Mouse (Mus musculus) frontal cortex, postnatal 36 days (tissue): ENCODE measurements around the gene Akap2.

Experiments used
- DNase-seq, 2 experiments: peaks; one replicate each; pipeline ENCODE4 v3.0.0; 2022; ENCODE audit warnings: low spot score in 2 of 2

Gene Akap2

DNA sequence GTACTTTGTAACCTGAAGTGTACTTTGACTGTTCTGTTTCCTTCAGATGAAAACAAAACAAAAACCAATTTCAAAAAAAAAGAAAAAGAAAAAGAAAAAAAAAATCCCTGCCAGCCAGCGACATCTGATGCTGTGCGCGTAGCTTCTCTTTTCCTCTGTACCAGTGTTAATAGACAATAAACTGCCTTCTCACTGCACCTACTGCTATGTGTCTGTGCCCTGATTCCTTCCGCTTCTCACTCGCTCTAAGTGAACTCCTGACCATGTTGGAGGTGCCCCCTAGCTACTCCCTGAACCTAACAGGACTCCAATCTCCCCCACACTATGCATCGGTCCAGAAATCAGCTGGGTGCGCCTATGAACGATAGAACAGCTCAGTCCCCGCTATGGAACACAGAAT, at the start of gene Akap2:
TSS of gene Akap2 (plus strand) at position 304 of the 400 bp plus-strand sequence.
- no peak for DNase-seq

DNA sequence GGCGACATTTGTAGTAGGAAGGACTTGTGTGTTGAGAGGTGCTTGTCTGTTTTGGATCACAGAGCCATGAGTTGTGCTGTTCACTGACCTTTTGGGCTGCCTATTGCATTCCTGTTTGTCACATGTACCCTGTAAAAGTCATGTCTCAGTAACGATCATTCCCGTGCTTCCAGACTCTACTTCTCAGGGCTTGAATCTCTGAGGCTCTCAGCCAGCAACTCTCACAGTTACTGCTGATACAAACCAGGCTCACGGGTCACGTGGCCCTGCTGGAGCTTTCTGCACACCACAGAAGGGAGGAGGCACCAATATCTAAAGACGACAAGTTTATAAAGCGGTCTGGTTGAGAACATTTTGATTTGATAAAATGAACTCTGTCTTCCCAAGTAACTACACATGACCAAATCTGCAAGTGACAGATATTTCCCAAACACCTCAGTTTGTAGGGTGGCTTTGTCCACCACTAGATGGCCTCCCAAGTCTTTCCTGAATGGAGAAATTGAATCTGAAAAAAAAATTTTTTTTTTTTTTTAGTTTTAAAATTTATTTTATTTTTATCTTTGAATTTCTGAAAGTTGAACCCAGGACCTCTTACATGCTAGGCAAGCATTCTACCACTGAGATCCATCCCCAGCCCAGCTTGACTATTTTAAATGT, 46.5 kb upstream of the Akap2 start:
- peak in 1 of 2 experiments; percentile 32 for DNase-seq

DNA sequence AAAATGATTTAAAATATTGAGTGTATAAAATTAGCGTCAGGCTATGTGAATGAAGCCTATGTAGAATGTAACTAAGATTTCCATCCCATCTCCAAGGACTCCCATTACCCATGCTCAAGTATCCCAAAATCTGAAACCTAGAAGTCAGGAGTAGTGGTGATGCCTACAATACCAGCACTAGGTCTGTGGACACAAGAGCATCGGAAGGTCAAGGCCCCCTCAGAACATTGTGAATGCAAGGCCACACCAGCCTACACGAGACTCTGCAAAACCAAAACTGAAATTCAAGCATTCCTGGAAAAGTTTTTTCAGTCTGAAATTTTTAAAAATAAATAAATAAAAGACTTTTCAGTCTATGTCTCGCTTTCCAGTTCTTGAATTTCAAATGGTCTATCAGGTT, 44.9 kb upstream of the Akap2 start:
- DNase-seq: no peak

DNA sequence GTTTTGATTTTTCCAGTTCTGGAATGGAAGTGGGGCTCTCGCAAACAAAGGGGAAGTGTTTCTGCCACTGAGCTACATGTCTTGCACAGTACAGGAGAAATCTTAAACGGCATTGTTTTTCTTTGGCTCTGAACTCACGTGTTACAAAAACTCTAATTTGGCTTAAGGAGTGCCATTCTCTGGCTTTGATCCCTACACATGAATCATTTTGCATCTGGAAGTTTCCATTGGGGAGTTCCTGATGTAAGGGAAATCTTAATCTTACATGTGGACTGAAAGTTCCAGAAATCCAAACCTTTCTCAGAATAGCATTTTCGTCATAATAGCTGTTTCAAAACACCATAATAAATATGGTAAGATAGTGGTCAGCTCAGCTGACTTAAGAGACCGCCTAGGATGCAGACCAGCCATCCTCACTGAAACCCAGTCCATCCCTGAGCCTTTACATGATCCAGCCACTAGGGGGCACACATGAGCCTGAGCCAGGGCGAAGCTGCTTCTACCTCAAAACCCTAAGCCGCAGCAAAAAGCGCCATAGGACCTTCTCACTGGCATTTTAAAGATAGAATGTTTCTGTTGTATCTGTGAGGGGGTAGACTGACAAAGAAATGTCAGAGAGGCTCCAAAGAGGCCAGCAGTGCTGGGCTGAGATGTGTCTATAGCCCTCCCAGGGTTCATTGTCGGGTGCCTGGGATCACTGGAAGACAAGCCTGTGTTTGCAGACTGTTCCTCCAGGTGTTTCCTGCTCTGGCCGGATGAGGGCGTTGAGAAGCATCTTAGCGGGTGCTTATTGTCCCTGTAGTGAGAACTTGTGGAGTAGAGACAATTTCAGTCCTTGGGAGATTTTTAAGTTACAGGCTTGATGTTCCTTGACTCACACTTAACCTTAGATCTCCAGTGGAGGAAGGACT, 44.2 kb upstream of the Akap2 start:
- DNase-seq: peak; percentile 89 to 90

DNA sequence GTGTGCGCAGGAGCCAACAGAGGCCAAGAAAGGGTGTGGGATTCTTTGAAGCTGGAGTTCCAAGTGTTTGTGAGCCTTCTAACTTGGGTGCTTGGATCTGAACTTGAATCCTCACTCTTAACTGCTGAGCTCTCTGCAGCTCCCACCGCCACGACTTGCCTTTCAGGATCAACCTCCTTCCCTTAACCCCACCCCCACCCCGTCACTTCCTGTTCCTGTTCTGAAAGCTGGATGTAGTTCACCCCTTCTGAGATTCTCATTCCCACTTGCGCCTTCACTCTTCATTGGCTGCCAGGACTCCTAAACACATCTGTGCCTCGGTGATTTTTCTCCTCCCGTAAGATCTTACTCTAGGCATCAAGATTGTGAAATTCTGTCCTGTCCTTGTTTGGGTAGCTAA, 43.1 kb upstream of the Akap2 start:
- no peak for DNase-seq

DNA sequence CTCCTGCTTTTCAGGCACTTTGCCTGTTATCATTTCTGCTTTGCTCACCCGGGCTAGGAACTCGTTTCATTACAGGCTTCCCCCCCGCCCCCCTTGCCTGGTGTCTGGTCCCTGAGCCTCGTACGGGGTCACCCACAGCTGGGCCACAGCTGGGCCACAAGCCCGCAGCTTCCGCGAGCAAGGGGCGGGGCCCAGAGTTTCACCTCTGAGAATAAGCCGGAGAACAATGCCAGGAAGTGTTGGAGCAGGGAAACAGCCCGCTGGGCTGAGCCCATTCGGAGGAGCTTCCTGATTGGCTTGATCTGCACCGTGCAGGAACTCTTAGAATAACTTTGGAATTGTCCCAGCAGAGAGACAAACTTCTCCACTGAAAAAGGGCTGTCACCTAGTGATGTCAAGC, 42.1 kb upstream of the Akap2 start:
- DNase-seq: no peak

DNA sequence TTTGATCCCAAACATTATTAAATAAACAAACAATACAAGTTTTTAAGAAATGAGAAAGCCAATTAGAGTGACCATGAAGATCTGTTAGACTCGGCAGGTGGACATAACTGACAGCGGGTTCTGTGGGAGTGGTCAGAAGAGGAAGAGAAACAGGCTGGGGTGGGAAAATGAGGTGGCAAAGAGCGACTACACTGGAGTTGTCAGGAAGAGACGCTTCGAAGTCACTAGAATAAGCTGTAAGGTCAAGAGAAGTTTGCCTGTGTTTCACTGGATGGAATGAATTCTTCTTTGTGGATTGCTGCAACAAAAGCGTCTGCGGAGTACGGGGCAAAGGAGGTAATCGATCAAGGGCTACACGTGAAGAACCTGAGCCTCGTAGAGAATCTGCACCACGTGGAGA, 39.5 kb upstream of the Akap2 start:
- no peak for DNase-seq

DNA sequence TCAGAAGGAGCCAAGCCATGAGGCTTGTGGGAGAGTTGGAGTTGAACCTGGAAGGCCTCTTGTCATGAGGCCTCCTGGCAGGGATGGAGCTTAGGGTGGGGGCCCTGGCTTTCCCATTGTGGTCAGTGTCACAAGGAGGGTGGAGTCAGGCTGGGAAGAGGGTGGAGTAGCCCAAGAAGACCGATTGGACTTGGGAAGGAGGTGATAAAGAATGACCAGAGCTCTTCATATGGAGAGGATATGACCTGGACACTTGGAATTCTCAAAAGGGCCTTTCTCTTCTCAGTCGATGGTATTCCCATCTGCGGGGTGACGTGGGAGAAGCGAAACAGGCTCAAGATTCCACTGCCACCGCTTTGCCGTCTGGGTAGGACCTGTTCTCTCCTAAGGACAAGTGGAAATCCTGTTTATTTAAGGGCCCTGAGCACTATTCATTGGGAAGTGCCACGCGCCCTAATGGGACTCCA, 38.4 kb upstream of the Akap2 start:
- DNase-seq: no peak

DNA sequence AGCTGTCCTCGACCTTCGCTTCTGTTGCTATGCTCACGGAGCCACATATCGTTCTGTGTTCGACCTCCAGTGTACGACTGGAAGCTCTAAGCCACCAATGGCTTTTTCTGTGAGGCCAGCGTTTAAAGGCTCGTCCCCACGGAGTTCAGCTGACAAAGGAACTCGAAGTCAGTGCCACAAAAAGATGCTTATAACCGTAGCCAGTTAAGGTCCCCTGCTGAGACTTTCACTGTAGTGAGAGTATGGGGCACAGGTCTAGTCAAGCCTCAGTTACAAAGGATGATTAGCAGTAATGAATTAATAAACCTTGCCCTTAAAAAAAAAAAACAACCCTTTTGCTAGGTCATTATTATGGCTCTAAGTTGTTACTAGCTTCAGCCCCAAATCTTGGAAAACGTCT, 37.3 kb upstream of the Akap2 start:
- DNase-seq: no peak

DNA sequence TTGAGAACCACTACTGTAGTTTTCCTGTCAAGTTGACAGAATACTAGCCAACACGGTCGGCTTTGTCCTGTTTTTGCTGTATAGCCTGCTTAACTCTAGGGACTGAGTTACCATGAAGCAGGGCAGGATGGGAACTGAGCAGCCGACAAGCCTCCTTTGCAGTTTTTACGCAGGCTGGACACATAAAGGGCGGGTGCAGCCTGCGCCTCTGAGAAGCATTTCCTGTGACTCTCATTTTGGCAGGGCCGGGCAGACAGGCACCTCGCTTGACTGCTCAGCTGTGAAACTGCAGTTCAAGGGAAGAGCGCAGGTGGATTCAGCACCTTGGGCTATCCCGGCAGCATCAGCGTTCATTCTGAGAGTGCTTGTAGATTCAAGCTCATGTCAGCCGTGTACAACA, 35.9 kb upstream of the Akap2 start:
- no peak for DNase-seq

DNA sequence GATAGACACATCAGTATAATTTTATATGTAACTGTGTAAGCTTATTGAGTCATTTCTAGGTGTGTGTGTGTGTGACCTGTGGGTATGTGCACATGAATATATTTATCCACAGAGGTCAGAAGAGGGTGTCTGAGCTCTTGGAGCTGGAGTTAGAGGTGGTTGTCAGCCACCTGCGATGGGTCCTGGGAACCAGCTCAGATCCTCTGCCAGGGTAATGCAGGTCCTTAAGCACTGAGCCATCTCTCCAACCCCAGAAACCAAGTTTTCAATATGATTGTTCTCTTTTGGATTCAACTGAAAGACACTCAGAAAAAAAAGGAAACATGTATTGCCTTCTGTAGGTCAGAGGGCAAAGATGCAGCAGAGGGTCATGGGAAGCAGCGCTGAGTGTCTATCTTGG, 35.1 kb upstream of the Akap2 start:
- no peak for DNase-seq

DNA sequence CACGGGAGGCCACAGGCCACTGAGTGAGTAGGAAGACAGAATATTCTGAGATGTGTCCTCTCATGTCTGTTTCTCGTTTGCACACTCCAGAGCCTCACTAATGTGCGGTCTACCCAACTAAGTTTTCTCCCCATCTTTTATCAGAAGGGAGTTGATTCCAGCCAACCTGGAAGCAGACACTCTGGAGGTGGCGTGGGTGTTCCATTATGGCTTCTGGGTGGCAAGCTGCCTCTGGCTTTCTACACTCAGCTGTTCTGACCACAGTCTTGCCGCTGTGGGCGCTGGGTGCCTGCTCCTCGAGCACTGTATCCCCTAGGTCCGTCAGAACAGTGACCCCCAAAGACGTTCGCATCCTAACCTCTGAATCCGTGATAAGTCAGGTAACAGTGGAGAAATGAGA, 34.5 kb upstream of the Akap2 start:
- DNase-seq: peak; percentile 37 to 44

DNA sequence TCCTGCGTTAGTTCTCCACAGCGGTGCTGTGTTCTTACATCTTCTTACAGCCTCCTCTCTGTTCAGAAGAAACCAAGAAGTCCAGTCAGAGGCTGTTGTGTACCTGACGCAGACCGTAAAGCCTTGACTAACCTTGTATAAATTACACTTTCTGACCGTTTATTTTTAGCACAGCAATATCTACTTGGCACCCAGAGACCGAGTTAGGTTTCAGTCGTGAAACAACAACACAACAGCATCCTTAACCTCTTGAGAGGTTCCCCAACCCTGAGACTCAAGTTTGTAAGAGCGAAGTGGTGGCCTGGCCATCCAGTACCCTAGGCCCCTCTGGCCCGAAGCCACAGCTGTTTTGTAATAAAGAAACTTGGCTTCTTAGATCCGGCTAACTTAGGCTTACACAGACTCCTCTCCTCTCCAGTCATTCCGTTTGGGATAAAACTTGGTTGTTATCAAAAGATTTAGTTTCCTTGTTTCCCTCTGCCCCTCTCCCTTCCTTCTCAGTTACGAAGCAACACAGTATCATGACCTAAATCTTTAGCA, 32.7 kb upstream of the Akap2 start:
- DNase-seq: no peak

DNA sequence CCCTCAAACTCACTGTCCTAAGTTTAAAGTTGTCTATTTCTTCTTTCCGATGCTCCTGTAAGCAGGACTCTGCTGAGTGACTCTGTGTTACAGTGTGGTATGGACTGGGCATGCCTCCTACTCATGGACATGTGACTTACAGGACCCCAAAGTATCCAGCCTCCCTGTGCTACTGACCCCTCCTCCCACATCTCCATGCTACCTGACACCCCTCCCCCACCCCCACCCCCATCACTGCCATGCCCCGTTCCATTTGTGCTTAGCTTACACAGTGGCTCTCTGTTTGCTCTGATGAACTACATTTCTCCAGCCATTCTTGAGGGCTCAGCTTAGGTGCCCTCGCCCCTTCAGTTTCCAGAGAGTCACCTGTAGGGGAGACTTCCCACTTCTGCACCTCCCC, 30.7 kb upstream of the Akap2 start:
- DNase-seq: no peak

DNA sequence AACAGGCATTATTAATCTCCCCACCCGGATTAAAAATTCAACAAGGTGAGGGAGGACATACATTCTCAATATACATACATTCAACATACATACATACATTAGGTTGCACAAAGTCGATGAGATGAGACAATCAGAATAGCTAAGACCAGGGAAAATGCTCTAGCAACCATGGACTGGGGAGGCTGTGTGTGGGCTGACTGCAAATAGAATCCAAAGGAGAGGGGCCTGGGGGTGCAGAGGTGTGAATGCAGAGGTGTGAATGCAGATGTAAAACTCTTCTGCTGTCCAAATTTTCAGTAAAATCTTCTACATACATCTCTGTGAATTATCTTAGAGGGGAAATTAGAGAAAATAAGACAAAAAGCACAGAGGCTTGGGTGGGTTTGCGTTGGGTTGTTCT, 29.9 kb upstream of the Akap2 start:
- DNase-seq: peak in 1 of 2 experiments; percentile 55

DNA sequence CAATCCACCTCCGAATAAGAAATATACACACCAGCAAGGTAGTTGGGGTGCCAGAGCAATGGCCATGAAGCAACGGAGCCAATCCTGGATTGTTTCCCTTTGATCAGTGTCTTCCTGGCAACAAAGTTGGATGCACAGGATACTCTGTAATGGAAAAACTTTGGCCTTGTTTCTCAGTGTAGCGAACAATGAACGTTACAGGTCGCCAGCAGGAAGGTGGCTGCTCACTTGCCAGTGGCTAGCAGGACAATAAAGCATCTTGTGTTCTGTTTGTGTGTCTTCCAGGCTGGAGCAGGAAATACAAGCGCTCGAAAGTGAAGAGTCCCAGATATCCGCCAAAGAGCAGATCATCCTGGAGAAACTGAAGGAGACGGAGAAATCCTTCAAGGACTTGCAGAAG, 29.3 kb upstream of the Akap2 start:
- no peak for DNase-seq

DNA sequence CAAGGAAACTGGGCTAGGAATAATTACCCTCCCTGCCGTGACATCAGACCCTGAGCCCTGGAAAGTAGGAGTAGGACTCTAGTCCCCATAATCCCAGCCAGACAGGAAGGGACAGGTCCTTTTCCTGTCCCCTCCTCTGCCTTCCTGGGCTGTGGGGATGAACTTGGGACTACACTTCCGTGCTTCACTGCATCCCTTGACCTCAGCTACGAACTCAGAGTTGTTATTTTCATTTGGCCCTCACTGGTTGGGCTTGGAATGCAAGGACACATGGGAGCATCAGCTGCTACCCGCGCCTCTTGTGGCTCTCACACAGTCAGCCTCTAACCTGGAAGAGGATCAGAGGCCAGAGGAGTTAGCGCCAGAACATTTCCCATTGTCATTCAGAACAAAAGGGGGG, 27.5 kb upstream of the Akap2 start:
- no peak for DNase-seq

DNA sequence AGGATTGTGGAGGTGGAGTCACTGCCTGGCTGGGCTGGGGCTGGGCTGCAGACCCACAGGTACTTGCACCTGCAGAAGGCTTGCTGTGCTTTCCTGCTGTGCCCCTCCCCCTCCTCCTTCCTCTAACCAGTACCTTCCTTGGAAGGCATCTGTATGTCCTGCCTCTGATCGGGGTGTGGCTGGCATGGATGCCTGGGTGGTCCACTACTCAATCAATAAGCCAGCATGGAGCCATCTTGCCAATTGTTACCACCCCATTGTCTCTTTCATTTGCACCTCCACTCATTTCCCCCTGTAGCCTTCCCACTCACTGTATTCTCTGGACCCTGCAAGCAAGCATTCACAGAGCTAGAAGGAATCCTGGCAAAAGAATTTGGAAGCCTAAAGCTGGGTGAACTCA, 26.7 kb upstream of the Akap2 start:
- no peak for DNase-seq

DNA sequence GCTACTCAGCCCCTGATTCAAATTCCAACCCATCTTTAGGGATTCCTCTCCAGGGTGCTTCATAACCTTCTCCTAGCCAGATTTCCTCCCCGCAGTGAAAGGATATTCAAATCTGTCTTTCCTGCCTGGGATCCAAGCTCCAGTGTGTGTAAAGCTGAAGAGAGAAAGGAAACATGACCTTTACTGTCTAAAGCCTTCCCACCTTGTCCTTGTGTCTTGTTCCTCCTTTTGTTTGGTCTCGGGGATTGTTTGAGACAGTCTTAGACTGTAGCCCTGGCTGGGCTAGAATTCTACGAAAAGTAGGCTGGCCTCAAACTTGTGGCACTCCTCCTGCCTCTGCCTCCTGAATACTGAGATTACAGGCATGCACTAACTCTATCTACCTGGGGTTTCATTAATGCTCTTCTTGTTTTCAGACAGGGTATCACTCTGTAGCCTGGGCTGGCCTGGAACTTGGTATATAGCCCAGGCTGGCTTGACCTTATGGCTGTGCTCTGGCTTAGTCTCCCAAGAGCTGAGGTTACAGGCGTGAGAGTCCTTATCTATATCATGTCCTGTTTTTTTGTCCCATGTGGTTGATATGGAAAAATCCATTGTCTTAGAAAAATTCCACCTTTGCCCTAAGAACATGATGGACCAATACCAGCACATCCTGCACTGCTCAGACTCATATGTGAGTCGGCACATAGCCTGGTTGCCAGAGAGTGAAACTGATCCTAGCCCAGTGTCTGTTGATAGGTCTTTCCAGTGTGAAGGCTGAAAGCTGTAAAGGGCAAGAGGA, 22.9 kb upstream of the Akap2 start:
- DNase-seq: no peak

DNA sequence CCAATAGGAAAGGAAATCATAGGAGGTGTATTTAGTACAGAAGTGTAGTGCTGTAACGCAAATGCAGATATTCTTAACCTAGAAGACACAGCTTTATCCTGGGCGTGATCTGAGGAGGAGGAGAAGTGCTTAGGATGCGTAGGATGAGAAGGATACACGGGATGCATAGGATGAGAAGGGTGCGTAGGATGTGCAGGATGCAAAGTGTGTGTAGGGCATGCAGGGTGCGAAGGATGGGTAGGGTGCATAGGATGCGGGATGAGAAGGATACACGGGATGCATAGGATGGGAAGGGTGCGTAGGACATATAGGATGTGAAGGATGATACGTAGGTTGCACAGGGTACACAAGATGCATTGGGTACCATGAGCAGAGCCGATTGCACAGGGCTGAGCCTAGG, 20.5 kb upstream of the Akap2 start:
- no peak for DNase-seq

DNA sequence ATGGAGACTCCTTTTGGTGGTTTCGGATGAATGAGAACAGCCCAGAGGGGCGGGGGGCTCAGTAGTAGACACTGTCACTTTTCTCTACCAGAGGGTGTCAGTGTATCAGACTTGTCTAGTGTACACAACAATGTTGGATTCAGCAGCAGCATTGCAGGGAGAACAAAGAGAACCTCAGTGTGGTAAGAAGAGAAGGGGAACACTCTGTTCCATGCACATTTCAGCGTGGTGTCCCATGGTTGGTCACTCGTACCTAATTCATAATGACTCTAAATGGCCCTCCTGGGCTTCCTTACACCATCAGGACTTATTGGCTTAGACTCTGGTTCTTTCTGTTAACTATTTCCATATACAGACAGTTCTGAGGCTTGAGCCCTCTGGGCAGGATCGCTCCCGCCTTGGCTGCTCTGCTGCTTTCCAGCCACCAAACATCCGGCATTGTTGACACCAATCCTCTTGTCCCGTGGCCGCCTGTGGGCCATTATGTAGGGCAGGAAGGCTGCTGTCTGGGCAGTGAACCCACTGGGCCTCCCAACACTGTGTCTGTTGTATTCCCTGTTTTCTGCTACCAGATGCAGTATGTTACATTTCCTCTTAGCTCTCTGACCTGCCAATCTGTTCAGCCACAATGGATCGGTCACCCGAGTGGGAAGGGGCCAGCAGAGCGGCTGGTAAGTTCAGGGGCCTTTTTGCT, 19.4 kb upstream of the Akap2 start:
- no peak for DNase-seq

DNA sequence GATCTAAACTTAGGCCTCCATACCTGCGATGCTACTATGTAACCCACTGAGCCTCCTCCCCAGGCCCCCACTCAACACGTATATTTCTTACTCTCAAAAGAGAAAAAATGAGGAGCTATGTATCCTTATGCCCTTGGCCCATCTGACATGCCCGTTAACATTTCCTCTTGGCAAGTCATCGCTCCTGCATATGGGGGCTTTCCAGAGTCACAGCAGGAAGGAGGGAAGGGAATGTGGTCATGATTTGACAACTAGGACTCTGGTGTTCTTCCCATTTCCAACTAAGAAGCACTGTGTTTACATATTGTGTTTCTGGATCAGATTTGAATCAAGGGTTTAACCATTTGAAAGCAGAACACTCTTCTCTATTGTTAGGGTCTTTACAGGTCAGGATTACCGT, 15.9 kb upstream of the Akap2 start:
- DNase-seq: no peak
